ENCODE assay signal across 12 mouse cellular contexts in the genomic region with DNA sequence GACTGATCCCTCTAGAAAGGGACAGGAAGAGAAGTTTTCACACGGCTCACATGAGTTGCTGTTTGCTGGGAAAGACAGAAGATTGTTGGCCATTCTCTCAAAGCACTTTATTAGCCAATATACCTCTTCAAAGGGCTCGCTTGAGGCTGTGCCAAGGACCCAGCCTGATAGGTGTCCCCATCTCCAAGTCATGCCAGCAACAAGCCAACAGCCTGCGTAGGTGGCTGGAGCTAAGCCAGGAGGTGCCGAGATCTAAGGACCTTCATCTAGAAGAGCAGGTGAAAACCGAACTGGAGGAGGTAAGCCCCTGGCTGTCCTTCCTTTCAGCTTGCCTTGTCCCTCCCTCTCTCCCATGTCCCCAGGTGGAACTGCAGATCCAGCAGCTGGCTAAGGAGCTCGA.
"Had no signal": no experiment of that assay in that cellular context is flagged by ENCODE, and none has a peak within 500 bp of the region (broad histone marks: within the 10 kb centered on the region; RNA-seq: fewer than 3 reads in every experiment).

No protein-coding gene starts in this region.

- H3K9me3 ChIP-seq: kidney, embryonic 15.5 days; limb, embryonic 15.5 days; liver, embryonic 12.5 days; neural tube, embryonic 12.5 days had no signal

- DNase-seq: kidney, adult 2 months; kidney, postnatal 14 days; midbrain, embryonic 14.5 days; right cerebral cortex, postnatal 4 days had no signal

- H3K9ac ChIP-seq: kidney, embryonic 15.5 days; limb, embryonic 15.5 days; liver, embryonic 12.5 days; neural tube, embryonic 12.5 days had no signal

- H3K27me3 ChIP-seq: kidney, embryonic 15.5 days; limb, embryonic 15.5 days; liver, embryonic 12.5 days; neural tube, embryonic 12.5 days had no signal

- H3K4me1 ChIP-seq: kidney, embryonic 15.5 days; limb, embryonic 15.5 days; midbrain, embryonic 10.5 days; neural tube, embryonic 12.5 days had no signal

- H3K27ac ChIP-seq: kidney, embryonic 15.5 days; limb, embryonic 15.5 days; liver, embryonic 12.5 days; midbrain, embryonic 10.5 days; neural tube, embryonic 12.5 days; stomach, postnatal 0 days had no signal

- ATAC-seq: intestine, embryonic 16.5 days; liver, embryonic 12.5 days had no signal

- H3K4me3 ChIP-seq: kidney, embryonic 15.5 days; limb, embryonic 15.5 days; liver, embryonic 12.5 days; midbrain, embryonic 10.5 days; myocyte; neural tube, embryonic 12.5 days had no signal

- H3K4me2 ChIP-seq: kidney, embryonic 15.5 days; limb, embryonic 15.5 days; liver, embryonic 12.5 days; neural tube, embryonic 12.5 days had no signal
